Mouse (Mus musculus) CH12.LX (cell line): ENCODE data around the gene Hes3. TPM values are rescaled to one million over a fixed set of nuclear protein-coding genes. Genes with fewer than 3 reads are reported as not detected.
A peak's percentile ranks its signal among the peaks of the same experiment; 100 is the strongest.

Source experiments
- DNase-seq: peaks from one replicate; pipeline ENCODE4 v3.0.0-alpha.2; 2013; ENCODE audit errors: extremely low read depth
- H3K27ac ChIP-seq: 2 replicates; pipeline ENCODE4 v1.5.1; 2012; ENCODE audit warnings: low read depth, mild to moderate bottlenecking, control low read depth, moderate library complexity; ENCODE audit not compliant: insufficient read depth
- H3K27me3 ChIP-seq: replicated peaks from 2 replicates; pipeline ENCODE3; 2012; ENCODE audit warnings: inconsistent platforms
- H3K36me3 ChIP-seq, 2 experiments: replicated peaks in 1 of 2; 2 replicates each; pipeline versions ENCODE3 to v1.6.1; 2012; ENCODE audit warnings: inconsistent platforms in 1 of 2, low read length in 1 of 2, mild to moderate bottlenecking in 1 of 2, mixed read lengths in 1 of 2, moderate library complexity in 1 of 2; ENCODE audit not compliant: control insufficient read depth in 1 of 2, insufficient read depth in 1 of 2
- H3K4me1 ChIP-seq, 2 experiments: 2 replicates each; pipeline ENCODE4 v1.6.1; 2012; ENCODE audit warnings: inconsistent platforms in 1 of 2, moderate library complexity in 1 of 2; ENCODE audit not compliant: insufficient read depth in 2 of 2, control insufficient read depth in 1 of 2
- H3K4me2 ChIP-seq: 2 replicates; pipeline ENCODE4 v1.6.1; 2012; ENCODE audit warnings: low read depth, mild to moderate bottlenecking, control low read depth; ENCODE audit not compliant: poor library complexity, insufficient read depth, severe bottlenecking
- H3K4me3 ChIP-seq, 3 experiments: fragments of 150-350 bp in 1 of 3; sonication (generic) in 1 of 3; replicated peaks in 1 of 3; 2 replicates each; pipeline versions ENCODE3 to v1.5.1; 2011 to 2012; ENCODE audit warnings: low read depth in 2 of 3, low read length in 2 of 3, mild to moderate bottlenecking in 2 of 3, moderate library complexity in 2 of 3, control low read depth in 1 of 3, improper control_type of control experiment in 1 of 3, inconsistent platforms in 1 of 3, mixed read lengths in 1 of 3; ENCODE audit not compliant: poor library complexity in 1 of 3
- H3K79me2 ChIP-seq: replicated peaks from 2 replicates; pipeline ENCODE4 v1.6.1; 2012; ENCODE audit warnings: mild to moderate bottlenecking, moderate library complexity; ENCODE audit not compliant: control insufficient read depth, poor library complexity, insufficient read depth, severe bottlenecking; ENCODE audit errors: extremely low read depth
- H3K9ac ChIP-seq: 2 replicates; pipeline ENCODE4 v1.6.1; 2012; ENCODE audit warnings: low read depth, mild to moderate bottlenecking, control low read depth, moderate library complexity; ENCODE audit not compliant: insufficient read depth
- H3K9me3 ChIP-seq: replicated peaks from 2 replicates; pipeline ENCODE3; 2012; ENCODE audit warnings: low read length, inconsistent platforms, mixed read lengths
- BHLHE40 ChIP-seq: IDR thresholded peaks from 2 replicates; pipeline ENCODE4 v1.6.1; 2011; ENCODE audit warnings: mild to moderate bottlenecking, low read depth, low read length, improper control_type of control experiment
- CHD1 ChIP-seq: IDR thresholded peaks from 2 replicates; pipeline ENCODE4 v1.6.1; 2012; ENCODE audit warnings: low read depth, low read length, improper control_type of control experiment, inconsistent platforms
- CHD2 ChIP-seq: IDR thresholded peaks from 2 replicates; pipeline ENCODE4 v1.6.1; 2011; ENCODE audit warnings: low read length, improper control_type of control experiment
- ELF1 ChIP-seq: IDR thresholded peaks from 2 replicates; pipeline ENCODE4 v1.6.1; 2014; ENCODE audit warnings: low read depth, mild to moderate bottlenecking, inconsistent platforms, low read length, improper control_type of control experiment
- EP300 ChIP-seq: IDR thresholded peaks from 2 replicates; pipeline ENCODE4 v1.6.1; 2011; ENCODE audit warnings: low read length, improper control_type of control experiment
- ETS1 ChIP-seq: conservative IDR thresholded peaks from 2 replicates; pipeline ENCODE4 v1.6.1; 2012; ENCODE audit warnings: low read depth, mild to moderate bottlenecking, inconsistent platforms, low read length, improper control_type of control experiment, moderate library complexity
- HCFC1 ChIP-seq: IDR thresholded peaks from 2 replicates; pipeline ENCODE4 v1.6.1; 2012; ENCODE audit warnings: low read depth, mild to moderate bottlenecking, inconsistent platforms, low read length, improper control_type of control experiment
- IRF4 ChIP-seq: IDR thresholded peaks from 2 replicates; pipeline ENCODE4 v1.6.1; 2014; ENCODE audit warnings: low read depth, mild to moderate bottlenecking, inconsistent platforms, low read length, improper control_type of control experiment
- JUN ChIP-seq: IDR thresholded peaks from 2 replicates; pipeline ENCODE4 v1.6.1; 2011; ENCODE audit warnings: low read depth, mild to moderate bottlenecking, low read length, improper control_type of control experiment, moderate library complexity; ENCODE audit not compliant: insufficient read depth
- KAT2A ChIP-seq: IDR thresholded peaks from 2 replicates; pipeline ENCODE4 v1.6.1; 2012; ENCODE audit warnings: low read length, improper control_type of control experiment, inconsistent platforms; ENCODE audit not compliant: insufficient replicate concordance
- MAX ChIP-seq: IDR thresholded peaks from 2 replicates; pipeline ENCODE4 v1.6.1; 2011; ENCODE audit warnings: low read length, improper control_type of control experiment
- MAZ ChIP-seq: IDR thresholded peaks from 2 replicates; pipeline ENCODE4 v1.6.1; 2012; ENCODE audit warnings: low read depth, mild to moderate bottlenecking, inconsistent platforms, low read length, improper control_type of control experiment, moderate library complexity
- MEF2A ChIP-seq: IDR thresholded peaks from 2 replicates; pipeline ENCODE4 v1.6.1; 2014; ENCODE audit warnings: low read depth, mild to moderate bottlenecking, inconsistent platforms, low read length, improper control_type of control experiment, borderline replicate concordance
- MXI1 ChIP-seq: IDR thresholded peaks from 2 replicates; pipeline ENCODE4 v1.6.1; 2011; ENCODE audit warnings: mild to moderate bottlenecking, low read depth, low read length, improper control_type of control experiment
- MYC ChIP-seq: IDR thresholded peaks from 2 replicates; pipeline ENCODE4 v1.6.1; 2011; ENCODE audit warnings: low read depth, mild to moderate bottlenecking, improper control_type of control experiment, low read length
- NELFE ChIP-seq: IDR thresholded peaks from 2 replicates; pipeline ENCODE4 v1.6.1; 2011; ENCODE audit warnings: low read depth, low read length, improper control_type of control experiment
- NRF1 ChIP-seq: IDR thresholded peaks from 2 replicates; pipeline ENCODE4 v1.6.1; 2014; ENCODE audit warnings: low read depth, mild to moderate bottlenecking, inconsistent platforms, low read length, improper control_type of control experiment, moderate library complexity
- POLR2A ChIP-seq: IDR thresholded peaks from 2 replicates; pipeline ENCODE4 v1.6.1; 2011; ENCODE audit warnings: low read depth, mild to moderate bottlenecking, improper control_type of control experiment, low read length
- POLR2AphosphoS2 ChIP-seq: IDR thresholded peaks from 2 replicates; pipeline ENCODE4 v1.6.1; 2011; ENCODE audit warnings: low read depth, low read length, improper control_type of control experiment
- RAD21 ChIP-seq: IDR thresholded peaks from 2 replicates; pipeline ENCODE4 v1.6.1; 2011; ENCODE audit warnings: low read depth, mild to moderate bottlenecking, low read length, improper control_type of control experiment, moderate library complexity
- SIN3A ChIP-seq: IDR thresholded peaks from 2 replicates; pipeline ENCODE4 v1.6.1; 2012; ENCODE audit warnings: low read length, improper control_type of control experiment, inconsistent platforms
- TBP ChIP-seq: conservative IDR thresholded peaks from 2 replicates; pipeline ENCODE4 v1.6.1; 2011; ENCODE audit warnings: low read depth, low read length, improper control_type of control experiment
- TCF12 ChIP-seq: IDR thresholded peaks from 2 replicates; pipeline ENCODE4 v1.6.1; 2014; ENCODE audit warnings: low read depth, mild to moderate bottlenecking, inconsistent platforms, low read length, improper control_type of control experiment
- UBTF ChIP-seq: IDR thresholded peaks from 2 replicates; pipeline ENCODE4 v1.6.1; 2012; ENCODE audit warnings: low read depth, mild to moderate bottlenecking, inconsistent platforms, low read length, improper control_type of control experiment, moderate library complexity
- USF1 ChIP-seq: IDR thresholded peaks from 2 replicates; pipeline ENCODE4 v1.6.1; 2014; ENCODE audit warnings: low read depth, mild to moderate bottlenecking, inconsistent platforms, low read length, improper control_type of control experiment
- USF2 ChIP-seq: conservative IDR thresholded peaks from 2 replicates; pipeline ENCODE4 v1.6.1; 2011; ENCODE audit warnings: low read depth, low read length, improper control_type of control experiment
- ZC3H11A ChIP-seq: IDR thresholded peaks from 2 replicates; pipeline ENCODE4 v1.6.1; 2012; ENCODE audit warnings: low read depth, mild to moderate bottlenecking, inconsistent platforms, low read length, improper control_type of control experiment
- ZMIZ1 ChIP-seq: IDR thresholded peaks from 2 replicates; pipeline ENCODE4 v1.6.1; 2012; ENCODE audit warnings: low read depth, mild to moderate bottlenecking, inconsistent platforms, low read length, improper control_type of control experiment
- dilution Hi-C: fragments of 300-500 bp; cut with MboI; formaldehyde crosslinking; loops from 2 replicates; pipeline ENCODE4 v1.14.3; 2020; ENCODE audit warnings: low sequenced_read_pairs; ENCODE audit not compliant: extremely low pct_unique_long_range_greater_than_20kb, extremely low pct_ligation_motif_present
- in situ Hi-C: fragments of 300-500 bp; cut with MboI; formaldehyde crosslinking; loops from 3 replicates; pipeline ENCODE4 v1.14.3; 2019; ENCODE audit warnings: low sequenced_read_pairs, low pct_ligation_motif_present, low pct_unique_long_range_greater_than_20kb, mixed read lengths
- polyA plus RNA-seq: library from polyadenylated mRNA; unstranded; fragments of >175 nt; gene quantifications from 2 replicates; pipeline ENCODE4 v1.2.1, GENCODE M21; 2012; ENCODE audit warnings: low read depth; ENCODE audit not compliant: insufficient read length
- total RNA-seq, 2 experiments: library from RNA; depleted of rRNA; stranded (reverse); fragments of 300-350 nt in 1 of 2; fragments of >200 nt in 1 of 2; gene quantifications; 2 replicates each; pipeline ENCODE4 v1.2.3; 2012 to 2014

Gene Hes3
- total and polyA plus RNA-seq, 3 experiments = 0.17 to 0.21 TPM; not detected in 1

GRCm38 (mm10) chr4:152298836-152299235, 7.4 kb upstream of the Hes3 start:
- Histone ChIP-seq H3K36me3 (peaks cover 38 to 47% of the 10 kb centered on the region in 2 experiments), H3K4me2 (peak overlapping the region; percentile 89; the same call in 1 of the 2 replicates), H3K4me3 (no peak overlapping the region), H3K4me1 (peaks cover 9 to 31% of the 10 kb centered on the region in 2 experiments; a peak in 3 of 4 replicates), H3K27ac (no peak overlapping the region), H3K9ac (no peak overlapping the region; the same call in 1 of the 2 replicates), H3K27me3 (peaks cover 6% of the 10 kb centered on the region), H3K9me3 (no peaks in the 10 kb centered on the region), H3K79me2 (peaks cover 5% of the 10 kb centered on the region; the same call in 1 of the 2 replicates)
- DNase-seq = no peak
- no peak for TF ChIP-seq TCF12
- no peak for TF ChIP-seq NELFE
- TF ChIP-seq BHLHE40 = no peak
- no peak for TF ChIP-seq MEF2A
- no peak for TF ChIP-seq IRF4
- no peak for TF ChIP-seq KAT2A
- no peak for TF ChIP-seq CHD1
- no peak for TF ChIP-seq ZC3H11A
- TF ChIP-seq CHD2 = no peak
- no peak for TF ChIP-seq ZMIZ1
- no peak for TF ChIP-seq ETS1
- TF ChIP-seq USF2 = no peak
- no peak for TF ChIP-seq RAD21
- no peak for TF ChIP-seq EP300
- no peak for TF ChIP-seq MAX
- no peak for TF ChIP-seq MAZ
- dilution Hi-C loops = no loop called here
- in situ Hi-C loops = loop anchor here (25.0 kb wide), 1 partner anchor 1813 kb away; no protein-coding TSS in a partner anchor

GRCm38 (mm10) chr4:152296874-152297861, 5.7 kb upstream of the Hes3 start, which contains the start of gene Icmt:
Gene Icmt (plus strand): TSS chr4:152297227.
- dilution Hi-C loops (no loop called here), in situ Hi-C loops (loop anchor here (25.0 kb wide), 1 partner anchor 1815 kb away; no protein-coding TSS in a partner anchor)
- Histone ChIP-seq H3K4me3 (peak within 1 kb of the TSS; percentile 81 to 96 (median 87)), H3K36me3 (peaks cover 23 to 30% of the 10 kb centered on the region in 2 experiments), H3K79me2 (peaks cover 5% of the 10 kb centered on the region; the same call in 1 of the 2 replicates), H3K27me3 (peaks cover 21% of the 10 kb centered on the region), H3K9ac (peak within 1 kb of the TSS; percentile 92), H3K9me3 (no peaks in the 10 kb centered on the region), H3K4me2 (peak within 1 kb of the TSS; percentile 89), H3K4me1 (peaks cover 9 to 43% of the 10 kb centered on the region in 2 experiments; a peak in 3 of 4 replicates), H3K27ac (peak within 1 kb of the TSS; percentile 56)
- DNase-seq = peak; percentile 98
- 0 out of 2 replicates have a peak, but pooled peaks have one; percentile 22 for TF ChIP-seq MYC
- TF ChIP-seq JUN = no peak
- peak; percentile 49; the same call in 1 of the 2 replicates for TF ChIP-seq IRF4
- peak; percentile 72 for TF ChIP-seq NELFE
- peak; percentile 99 for TF ChIP-seq CHD2
- TF ChIP-seq SIN3A = peak; percentile 56
- no peak for TF ChIP-seq EP300
- peak; percentile 85 for TF ChIP-seq HCFC1
- TF ChIP-seq TCF12 = peak; percentile 60
- TF ChIP-seq POLR2AphosphoS2 = peak; percentile 57; the same call in 1 of the 2 replicates
- TF ChIP-seq MXI1 = peak; percentile 59; the same call in 1 of the 2 replicates
- TF ChIP-seq POLR2A = peak; percentile 94
- 0 out of 2 replicates have a peak, but pooled peaks have one; percentile 73 for TF ChIP-seq UBTF
- TF ChIP-seq ELF1 = peak; percentile 100
- TF ChIP-seq USF1 = no peak
- 0 out of 2 replicates have a peak, but pooled peaks have one; percentile 25 for TF ChIP-seq KAT2A
- TF ChIP-seq MEF2A = no peak
- TF ChIP-seq TBP = 0 out of 2 replicates have a peak, but pooled peaks have one; percentile 2
- no peak for TF ChIP-seq USF2
- TF ChIP-seq NRF1 = peak; percentile 84
- 0 out of 2 replicates have a peak, but pooled peaks have one; percentile 28 for TF ChIP-seq BHLHE40
